Mouse (Mus musculus) layer of hippocampus, adult 11-12 months (tissue): ENCODE results near the gene Agbl1.
A peak's percentile ranks its signal among the peaks of the same experiment; 100 is the strongest.
"Not testable (repeated sequence)": the region's sequence is repeated elsewhere in the genome, so short reads cannot be mapped to it uniquely, and the experiment has no call there.

ENCODE experiments used
- DNase-seq: peaks from one replicate; pipeline ENCODE4 v3.0.0; 2022; ENCODE audit warnings: low spot score

The Agbl1 gene

DNA sequence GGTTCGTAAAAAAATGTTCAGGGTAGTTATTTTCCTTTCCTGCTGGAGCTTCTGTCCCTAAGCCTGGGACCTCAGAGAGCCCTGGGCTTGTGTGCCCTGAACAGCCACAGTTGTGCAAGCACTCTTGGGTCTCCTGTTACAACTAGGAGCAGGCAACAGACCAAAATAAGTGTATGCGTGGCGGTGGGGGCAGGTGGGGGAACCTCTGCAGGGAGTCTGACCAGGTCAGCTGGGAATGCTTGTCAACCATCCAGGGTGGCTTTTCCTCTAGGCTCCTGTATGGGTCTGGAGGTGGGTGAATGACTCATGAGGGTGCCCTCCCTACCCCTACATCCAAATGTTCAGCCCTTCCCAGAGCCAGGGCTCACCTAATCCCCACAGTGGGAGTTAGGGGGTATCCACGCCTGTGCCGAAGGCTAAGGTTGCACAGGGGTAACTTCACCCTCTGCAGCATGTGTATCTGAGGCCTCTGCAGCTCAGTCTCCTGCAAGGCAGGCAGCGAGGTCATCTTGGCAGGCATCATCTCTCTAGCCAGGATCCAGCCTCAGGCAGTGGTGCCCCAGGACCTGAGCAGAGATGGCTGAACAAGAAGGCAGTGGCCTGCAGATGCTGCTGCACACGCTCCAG is at the start of gene Agbl1:
Gene Agbl1 (plus strand): TSS at position 577 of the 627 bp plus-strand sequence.
- no peak for DNase-seq

DNA sequence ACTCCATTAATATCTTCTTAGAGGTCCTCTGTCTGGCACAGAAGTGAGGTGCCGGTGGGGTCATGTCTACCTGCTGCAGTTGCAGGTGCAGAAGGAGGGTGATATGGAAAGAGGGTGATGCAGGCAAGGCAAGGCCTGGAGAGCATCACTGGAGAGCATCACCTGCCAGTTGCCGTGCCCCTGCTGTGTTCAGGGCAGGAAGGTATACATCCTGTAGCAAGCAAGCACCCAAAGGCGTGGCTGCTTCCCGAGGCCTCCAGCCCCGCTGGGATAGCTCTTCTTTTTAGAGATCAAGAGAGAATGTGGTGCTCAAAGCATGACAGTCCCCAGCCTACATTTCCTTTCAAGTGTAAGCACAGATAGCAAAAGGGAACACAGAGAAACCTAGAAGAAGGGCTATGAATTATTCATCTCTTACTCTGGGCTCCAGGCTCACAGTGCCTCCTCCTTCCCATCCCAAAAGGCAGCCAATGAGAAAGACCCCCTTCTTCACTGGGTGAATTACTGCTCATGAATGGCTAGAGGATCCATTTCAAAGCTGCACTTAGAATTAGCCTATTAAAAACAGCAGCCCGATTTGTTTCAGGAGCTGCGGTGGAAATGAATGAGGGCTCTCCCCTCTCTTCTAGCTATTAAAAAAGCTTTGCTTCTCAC is 44.6 kb upstream of the Agbl1 start:
- no peak for DNase-seq

DNA sequence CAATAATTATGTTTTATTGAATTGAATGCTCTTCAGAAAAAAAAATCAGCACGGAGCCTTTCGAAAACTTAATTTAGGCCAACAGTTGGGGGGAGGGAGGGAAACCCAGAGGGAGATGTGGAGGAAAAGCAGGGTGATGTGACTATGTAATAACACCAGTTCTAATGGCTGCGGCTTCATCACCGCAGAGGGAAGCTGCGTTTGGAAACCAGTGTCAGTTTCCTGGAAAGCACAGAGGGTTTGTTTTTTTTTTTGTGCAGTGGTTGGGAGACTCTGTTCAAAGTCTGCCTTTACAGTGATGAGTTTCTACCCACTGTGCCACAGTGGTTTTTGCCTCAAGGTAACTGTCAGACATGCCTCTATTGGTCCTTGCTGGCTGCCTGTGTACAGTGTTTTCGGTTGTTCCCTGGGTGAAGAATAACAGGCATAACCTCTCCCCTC is 44.0 kb upstream of the Agbl1 start:
- no peak for DNase-seq

DNA sequence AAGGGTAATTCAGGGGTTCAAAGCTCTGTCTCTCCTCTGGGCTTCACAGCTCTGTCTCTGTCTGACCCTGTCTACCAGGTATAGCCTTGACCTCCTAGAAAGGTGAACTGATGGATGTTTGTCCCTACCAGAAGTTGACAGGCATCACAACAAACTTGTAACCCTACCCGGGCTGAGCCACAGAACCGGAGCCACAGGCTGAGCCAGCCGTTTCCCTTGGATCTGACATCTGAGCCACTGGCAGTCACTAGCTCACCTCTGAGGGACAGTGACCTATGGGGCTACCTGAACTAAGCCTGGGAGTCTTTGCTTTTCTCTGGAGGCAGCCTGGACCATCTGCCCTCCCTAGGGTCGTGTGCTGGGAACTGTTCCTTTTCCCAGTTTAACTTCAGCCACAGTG is 11.1 kb upstream of the Agbl1 start:
- no peak for DNase-seq

DNA sequence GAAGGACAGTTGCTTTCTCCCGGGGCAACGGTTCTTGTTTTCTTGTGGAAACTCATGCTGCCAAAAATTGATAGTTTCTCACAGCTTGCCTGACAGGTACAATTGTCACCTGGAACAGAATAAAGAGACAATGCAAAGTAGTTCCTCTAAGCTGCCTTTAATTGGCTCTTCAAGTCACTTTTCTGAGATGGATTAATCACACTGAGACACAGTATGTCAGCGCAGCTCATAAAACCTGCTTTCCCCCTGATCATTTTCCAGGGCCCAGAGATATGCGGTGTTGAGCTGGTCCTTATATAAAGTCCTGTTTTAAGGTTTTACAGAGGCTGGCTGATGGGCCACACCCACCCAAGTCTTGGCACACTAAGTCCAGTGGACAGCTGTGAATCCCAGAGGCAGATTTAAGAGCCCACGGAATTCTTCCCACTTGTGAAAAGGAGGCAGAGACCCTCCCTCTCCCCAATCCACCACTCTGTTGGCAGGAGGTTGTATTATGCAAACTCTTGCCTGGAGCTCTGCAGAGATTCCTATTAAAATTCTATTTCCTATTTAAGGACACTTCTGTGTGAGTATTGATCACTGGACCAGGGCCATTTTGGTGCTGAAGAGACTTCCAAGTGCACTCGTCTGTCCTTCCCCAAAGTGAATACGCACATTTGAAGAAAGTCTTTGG is 9.8 kb upstream of the Agbl1 start:
- DNase-seq = no peak

DNA sequence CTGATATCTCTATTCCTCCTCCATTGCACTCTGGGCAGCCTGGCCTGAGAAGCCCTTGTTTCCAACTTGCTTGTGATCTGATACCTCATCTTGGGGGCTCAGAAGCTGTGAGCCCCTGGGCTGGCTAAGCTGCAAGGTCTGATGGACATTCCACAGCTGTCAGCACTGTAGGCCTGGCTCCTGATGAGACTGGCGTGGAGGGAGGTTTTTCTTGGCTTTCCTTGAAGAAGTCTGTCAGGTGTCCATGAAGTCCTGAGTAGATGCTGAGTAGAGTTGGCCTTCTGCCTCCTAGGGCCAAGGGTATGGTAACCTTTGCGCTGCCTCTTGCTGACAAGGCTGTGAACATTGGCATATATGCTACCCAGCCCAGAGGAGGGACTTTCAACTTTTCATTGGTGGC is 7.0 kb upstream of the Agbl1 start:
- no peak for DNase-seq

DNA sequence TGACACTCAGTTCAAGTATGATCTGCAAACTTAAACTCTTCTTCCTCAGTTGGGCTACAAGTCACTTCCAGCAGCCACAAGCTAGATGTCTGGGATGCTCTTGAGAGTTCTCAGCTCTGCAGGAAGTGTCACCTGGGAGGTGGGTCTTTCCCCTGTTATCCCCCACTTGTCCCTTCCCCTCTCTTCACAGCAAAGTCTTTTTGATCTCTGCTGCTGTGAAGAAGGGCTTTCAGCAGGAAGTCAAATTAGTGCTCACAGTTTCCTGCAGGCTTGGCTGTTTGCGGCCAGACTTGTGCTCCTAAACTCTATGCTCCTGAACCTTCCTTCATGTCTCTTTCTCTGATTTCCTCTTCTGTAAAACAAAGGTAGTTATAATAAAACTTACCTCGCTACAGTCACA is 806 bp upstream of the Agbl1 start:
- no peak for DNase-seq

DNA sequence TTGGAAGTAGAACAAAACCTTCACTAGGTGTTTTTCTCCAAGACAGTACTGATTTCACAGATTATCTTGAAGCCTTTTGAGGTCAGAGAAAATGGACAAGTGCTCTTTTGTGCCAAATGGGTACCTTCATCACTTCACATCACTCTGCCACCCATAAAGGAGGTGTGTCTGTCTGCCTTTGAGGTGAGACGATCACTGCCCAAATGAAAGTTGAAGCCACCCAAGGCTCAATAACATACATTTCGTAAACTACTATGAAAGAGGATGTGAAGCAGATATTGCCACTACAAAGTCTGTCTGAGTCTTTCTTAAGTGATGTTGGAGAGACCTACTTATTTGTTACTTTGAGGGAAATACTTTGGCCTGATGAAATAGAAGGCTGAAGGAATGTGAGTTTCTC is 4.6 kb downstream of the Agbl1 start:
- no peak for DNase-seq

DNA sequence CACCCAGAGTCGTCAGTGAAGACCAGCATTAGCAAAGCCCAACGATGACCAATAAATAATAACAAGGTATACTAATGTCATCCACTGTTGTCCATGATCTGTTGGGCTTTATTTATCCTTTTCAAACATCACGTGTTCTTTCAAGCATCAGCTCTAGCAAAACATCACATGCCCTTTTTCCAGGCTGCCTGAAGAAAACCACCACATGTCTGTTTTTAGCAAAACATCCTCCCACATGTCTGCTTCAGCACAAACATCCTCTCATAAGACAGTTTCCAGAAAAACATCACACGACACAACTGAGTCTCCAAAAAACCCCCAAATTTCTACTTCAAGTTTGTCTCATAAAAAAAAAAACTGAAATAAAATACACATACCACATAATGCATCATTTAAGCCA is 7.8 kb downstream of the Agbl1 start:
- no peak for DNase-seq

DNA sequence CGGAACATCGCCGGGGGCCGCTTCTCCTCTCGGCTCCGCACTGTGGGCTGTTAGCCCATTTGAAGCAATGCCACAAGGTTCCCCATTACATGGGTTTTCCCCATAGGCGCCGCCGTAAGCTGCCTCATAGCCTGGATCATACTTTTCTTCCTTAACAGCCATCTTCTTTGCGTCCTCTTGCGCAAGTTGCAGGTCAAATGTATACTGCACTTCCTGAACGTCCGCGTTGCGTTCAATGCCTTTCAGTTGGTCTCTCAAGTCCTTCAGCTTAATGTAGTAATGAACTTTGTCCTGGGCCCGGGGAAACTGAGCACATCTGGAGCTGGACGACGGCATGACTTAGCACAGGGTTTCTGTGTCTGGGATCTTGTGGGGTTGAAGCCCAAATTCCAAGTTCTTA is 15.2 kb downstream of the Agbl1 start:
- not testable (repeated sequence) for DNase-seq

DNA sequence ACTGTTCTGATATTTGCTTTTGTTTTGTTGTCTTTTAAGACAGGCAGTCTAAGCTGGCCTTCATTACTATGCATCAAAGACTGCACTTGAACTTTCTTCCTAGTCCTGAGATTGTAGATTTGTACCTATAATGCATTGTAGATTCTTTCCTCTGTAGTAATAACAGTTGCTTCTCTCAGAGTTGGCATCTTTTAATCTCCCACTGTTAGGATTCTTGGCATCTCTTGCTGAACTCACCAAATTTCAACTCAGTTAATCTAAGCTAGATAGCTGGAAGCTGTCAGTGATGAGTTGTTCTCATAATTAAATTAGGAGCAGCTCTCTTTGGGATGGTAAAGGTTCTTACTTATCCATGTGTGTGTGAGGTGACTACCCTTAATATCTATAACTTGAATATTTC is 45.4 kb downstream of the Agbl1 start:
- no peak for DNase-seq

DNA sequence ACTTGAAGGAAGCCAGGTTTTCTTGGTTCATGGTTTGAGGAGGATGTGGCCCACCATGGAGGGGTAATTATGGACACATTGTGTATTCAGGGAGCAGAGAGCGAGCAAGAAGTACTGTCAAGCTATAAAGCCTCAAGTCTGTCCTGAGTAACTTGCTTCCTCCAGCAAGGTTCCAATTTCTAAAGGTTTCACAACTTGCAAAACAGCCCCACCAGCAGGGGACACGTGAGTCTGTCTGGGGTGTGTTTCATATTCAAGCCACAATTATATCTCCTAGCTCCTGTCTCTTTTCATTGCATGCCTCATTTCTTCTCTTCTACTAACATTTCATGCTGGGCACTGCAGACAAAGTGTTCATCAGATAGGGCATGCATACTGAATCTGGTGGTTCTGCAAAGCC is 53.1 kb downstream of the Agbl1 start:
- no peak for DNase-seq

DNA sequence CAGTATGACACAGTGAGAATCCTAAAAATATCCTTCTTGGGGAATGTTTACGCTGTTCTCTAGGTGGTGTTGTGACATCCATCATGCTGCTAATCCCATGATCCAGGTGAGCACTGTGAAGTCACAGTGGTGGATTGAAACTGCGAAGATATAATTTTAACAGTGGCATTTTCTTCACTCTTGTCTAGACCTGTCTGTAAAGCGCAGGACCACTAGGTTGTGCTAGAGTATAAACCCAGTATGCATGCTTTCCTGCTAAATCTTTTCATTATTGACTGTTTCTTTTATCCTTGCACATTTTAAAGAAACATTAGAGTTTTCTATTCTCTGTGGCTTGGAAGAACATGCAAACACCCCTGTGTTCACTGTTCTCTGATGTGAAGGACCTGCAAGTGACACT is 57.8 kb downstream of the Agbl1 start:
- peak; percentile 31 for DNase-seq

DNA sequence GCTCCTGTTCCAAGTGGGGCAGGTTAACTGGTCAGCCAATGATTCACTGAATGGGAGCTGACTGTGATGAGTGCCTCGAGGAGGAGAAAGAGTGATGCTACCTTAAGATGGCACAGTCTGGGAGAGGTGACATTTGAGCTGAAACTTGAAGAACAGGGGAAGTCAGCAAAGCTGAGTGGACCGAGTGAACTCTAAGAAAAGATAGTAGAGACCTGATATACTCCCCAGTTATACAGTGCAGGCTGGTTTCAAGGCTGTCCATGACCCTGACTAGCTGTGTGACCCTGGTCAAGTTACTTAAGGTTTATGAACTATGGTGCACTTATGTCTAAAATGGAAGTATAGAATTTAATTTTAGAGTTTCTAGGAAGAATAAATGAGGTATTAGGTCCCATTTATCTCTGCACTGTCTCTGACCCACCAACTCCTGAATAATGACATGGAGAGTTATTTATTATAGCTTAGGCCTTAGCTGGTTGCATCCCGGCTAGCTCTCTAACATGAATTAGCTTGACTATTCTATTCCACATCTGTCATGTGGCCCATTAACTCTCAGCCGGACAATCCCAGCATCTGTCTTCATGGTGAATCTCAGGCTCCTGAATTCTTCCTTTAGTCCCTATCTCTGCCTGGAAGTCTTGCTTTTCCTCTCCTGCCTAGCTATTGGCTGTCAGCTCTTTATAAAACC is 92.3 kb downstream of the Agbl1 start:
- DNase-seq = no peak

DNA sequence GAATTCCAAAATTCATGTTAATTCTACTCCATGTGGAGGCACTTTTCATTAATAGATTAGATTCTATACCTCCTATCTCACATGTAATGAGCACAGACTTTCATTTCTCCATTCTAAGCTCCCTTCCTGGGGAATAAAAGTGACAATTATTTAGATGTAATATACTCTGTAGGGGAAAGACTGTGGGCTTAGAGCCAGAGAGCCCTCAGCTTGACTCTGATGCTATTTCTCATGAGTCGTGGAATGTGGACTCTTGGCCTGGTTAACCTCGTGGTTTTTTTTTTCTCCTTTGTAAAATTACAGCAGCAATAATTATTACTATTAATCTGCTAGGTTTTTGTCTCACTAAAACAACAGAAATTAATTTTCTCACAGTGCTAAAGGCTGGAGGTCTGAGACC is 96.4 kb downstream of the Agbl1 start:
- no peak for DNase-seq

DNA sequence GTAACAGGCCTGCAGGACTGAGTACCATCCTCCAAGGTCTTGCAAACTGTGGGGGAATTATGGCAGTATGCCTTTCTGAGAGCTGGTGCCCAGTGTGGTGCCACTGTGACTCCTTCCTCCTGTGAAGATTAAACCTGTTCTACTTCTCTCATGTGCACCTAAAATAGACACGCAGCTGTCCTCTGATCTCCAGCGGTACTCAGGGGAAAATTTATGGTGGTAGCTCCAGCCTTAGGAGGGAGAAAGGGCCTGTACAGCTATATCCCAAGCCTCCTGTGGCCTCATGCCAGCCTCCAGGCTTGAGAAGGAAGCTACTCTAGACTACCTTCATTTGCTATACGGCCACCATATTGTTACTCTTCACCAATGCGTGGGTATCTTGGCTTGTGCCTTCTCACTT is 109.6 kb downstream of the Agbl1 start:
- no peak for DNase-seq

DNA sequence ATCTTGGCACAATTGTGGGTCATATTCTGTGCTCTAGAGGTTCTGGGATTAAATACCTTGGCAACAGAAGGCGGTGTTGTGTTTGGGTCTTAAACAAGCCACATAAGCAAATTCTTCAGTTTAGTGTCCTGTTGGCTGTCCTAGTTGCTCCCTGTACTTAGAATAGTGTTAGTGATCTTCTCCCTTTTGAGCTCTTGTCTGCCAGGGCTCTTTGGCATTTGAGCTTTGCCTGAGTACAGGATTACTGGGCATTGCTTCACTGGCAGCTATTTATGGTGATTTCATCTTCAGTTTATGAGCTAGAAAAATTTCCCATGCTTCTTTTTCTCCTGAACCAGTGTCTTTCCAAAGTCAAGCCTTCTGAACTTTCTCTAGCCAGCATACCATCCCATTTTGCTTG is 111.9 kb downstream of the Agbl1 start:
- no peak for DNase-seq

DNA sequence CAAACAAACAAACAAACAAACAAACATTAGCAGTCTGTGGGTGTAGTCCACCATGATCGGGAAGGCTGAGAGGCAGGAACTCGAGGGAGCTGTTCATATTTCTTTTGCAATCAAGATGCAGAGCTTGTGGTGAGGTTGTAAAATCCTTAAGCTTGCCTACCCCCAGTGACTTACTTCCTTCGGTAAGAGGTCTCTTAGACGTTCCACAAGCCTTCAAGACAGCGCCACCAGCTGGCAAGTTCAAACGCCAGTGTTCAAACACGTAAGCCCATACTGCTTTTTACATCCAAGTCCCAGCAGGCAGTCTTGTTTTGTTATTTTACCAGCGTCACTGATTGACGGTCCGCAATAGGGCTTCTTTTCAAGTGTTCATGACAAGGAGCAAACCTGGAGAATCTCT is 123.8 kb downstream of the Agbl1 start:
- no peak for DNase-seq

DNA sequence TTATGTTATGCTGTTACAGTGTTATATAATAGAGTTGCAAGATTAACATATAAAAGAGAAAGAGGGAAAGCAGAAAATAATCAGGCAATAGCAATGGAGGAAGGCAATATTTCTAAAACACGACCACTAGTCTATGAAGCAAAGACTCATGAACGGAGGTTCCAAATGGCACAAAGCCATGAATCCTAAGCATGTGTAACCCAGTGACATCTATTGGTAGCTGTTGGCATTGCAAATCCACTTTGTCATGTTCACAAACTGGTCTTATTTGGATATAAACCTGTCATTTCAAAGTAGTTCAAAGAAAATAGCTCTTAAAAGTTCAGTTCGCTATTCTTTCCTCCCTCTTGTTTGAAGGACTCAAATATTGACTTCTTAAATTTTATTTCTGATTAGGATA is 124.8 kb downstream of the Agbl1 start:
- peak; percentile 57 for DNase-seq

DNA sequence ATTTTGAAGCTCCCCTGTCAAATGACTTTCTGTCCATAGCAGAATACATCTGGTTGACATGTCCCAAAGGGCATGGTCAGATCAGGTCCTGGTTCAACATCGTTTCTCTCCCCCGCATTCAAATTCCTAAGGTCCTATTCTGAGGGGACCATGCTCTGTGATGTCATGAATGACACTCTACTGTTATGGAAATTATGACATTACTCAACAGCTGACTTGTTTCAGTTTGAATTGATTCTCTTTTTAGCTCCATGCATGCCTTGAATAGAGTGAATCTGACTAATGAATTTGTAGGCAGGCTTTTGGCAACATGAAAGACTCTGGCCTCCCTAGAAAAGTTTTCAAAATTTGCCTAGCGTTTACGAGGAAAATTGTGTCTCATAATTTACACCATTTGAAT is 141.6 kb downstream of the Agbl1 start:
- no peak for DNase-seq

DNA sequence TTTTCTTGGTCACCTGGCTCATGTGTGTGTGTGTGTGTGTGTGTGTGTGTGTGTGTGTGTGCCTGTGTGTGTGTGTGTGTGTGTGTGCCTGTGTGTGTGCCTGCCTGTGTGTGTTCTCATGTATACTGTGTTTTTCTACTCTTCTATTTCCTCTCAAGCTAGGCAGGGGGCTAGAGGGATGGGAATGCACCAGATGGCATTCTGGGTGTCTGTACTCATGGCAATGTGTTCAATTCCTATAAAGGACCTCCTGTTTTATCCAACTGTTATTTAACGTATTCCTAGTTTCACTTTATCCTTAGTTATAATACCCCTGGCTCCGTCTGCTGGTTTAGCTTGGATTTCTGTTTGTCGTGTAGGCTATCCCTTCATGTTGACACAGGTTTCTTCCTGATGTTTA is 149.8 kb downstream of the Agbl1 start:
- peak; percentile 29 for DNase-seq

DNA sequence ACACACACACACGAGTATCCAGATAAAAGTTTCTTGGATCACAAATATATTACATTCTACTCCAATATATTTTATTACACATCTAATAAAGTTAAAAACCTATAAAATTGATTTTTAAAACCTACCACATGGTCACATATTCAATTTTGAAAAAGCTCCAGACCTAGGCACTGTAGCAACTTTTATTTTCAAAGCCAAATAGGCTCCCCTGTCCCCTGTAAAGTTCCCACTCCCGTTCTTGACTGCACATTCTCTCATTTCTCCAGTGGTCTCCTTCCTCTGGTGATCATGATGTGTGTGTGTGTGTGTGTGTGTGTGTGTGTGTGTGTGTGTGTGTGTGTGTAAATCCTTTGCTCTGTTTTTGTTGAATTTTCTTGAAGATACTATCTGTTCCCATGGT is 152.3 kb downstream of the Agbl1 start:
- no peak for DNase-seq

DNA sequence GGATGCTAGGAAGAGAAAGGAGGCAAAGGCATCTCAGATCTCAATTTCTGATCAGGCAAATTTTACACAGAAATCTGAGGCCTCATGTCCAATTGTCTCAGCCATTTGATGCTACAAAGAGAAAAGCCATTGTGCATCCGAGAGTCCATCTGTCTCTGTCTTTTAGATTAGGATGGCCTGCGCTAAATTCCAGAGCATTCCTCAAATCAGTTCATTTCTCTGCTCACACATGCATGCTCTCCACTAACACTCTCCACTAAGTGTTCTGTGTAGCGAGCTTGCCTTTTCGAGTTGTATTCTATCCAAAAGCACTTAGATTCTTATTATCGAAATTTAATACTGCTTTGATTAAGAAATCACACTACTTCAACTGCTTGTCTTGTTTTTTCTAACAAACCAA is 159.6 kb downstream of the Agbl1 start:
- DNase-seq = no peak
